Mouse (Mus musculus) ES-E14 (cell line): Measurements from ENCODE around the gene 4930535I16Rik. TPM values are rescaled to one million over a fixed set of nuclear protein-coding genes. Genes with fewer than 3 reads are reported as not detected.

ENCODE experiments used
- DNase-seq: peaks from one replicate; pipeline ENCODE4 v3.0.0-alpha.2; 2013; ENCODE audit warnings: low read depth, low spot score
- H3K27ac ChIP-seq: 2 replicates; pipeline ENCODE4 v1.5.1; 2012; ENCODE audit warnings: low read depth, mild to moderate bottlenecking, low read length, moderate library complexity, mixed read lengths; ENCODE audit not compliant: poor library complexity, insufficient read depth, severe bottlenecking
- H3K36me3 ChIP-seq: 2 replicates; pipeline ENCODE4 v1.6.1; 2012; ENCODE audit warnings: mild to moderate bottlenecking, low read length, moderate library complexity, mixed read lengths; ENCODE audit not compliant: control insufficient read depth, poor library complexity, insufficient read depth, severe bottlenecking
- H3K4me1 ChIP-seq, 2 experiments: fragments of 150-350 bp in 1 of 2; sonication (generic) in 1 of 2; 2 replicates each; pipeline ENCODE4 v1.6.1; 2012; ENCODE audit warnings: low read length in 2 of 2, mild to moderate bottlenecking in 1 of 2, mixed read lengths in 1 of 2; ENCODE audit not compliant: control insufficient read depth in 2 of 2, insufficient read depth in 2 of 2, poor library complexity in 1 of 2
- H3K4me3 ChIP-seq, 2 experiments: fragments of 150-350 bp in 1 of 2; sonication (generic) in 1 of 2; 2 replicates each; pipeline ENCODE4 v1.5.1; 2012; ENCODE audit warnings: low read length in 2 of 2, low read depth in 1 of 2, mild to moderate bottlenecking in 1 of 2, mixed read lengths in 1 of 2; ENCODE audit not compliant: insufficient read depth in 1 of 2, poor library complexity in 1 of 2, severe bottlenecking in 1 of 2
- H3K9ac ChIP-seq: 2 replicates; pipeline ENCODE4 v1.6.1; 2012; ENCODE audit warnings: low read depth, mild to moderate bottlenecking, low read length, mixed read lengths; ENCODE audit not compliant: poor library complexity, insufficient read depth, severe bottlenecking
- H3K9me3 ChIP-seq: fragments of 150-350 bp; sonication (generic); 2 replicates; pipeline ENCODE4 v1.6.1; 2012; ENCODE audit warnings: low read depth, mild to moderate bottlenecking, low read length; ENCODE audit not compliant: control insufficient read depth, insufficient read depth
- CHD2 ChIP-seq: IDR thresholded peaks from 2 replicates; pipeline ENCODE4 v1.6.1; 2014; ENCODE audit warnings: mild to moderate bottlenecking, low read depth, low read length, inconsistent platforms
- HCFC1 ChIP-seq: IDR thresholded peaks from 2 replicates; pipeline ENCODE4 v1.6.1; 2012; ENCODE audit warnings: low read length, inconsistent platforms, borderline replicate concordance; ENCODE audit not compliant: insufficient read depth
- MAFK ChIP-seq: IDR thresholded peaks from 2 replicates; pipeline ENCODE4 v1.6.1; 2014; ENCODE audit warnings: mild to moderate bottlenecking, low read depth, low read length, inconsistent platforms; ENCODE audit not compliant: insufficient read depth
- ZC3H11A ChIP-seq: IDR thresholded peaks from 2 replicates; pipeline ENCODE4 v1.6.1; 2012; ENCODE audit warnings: low read depth, mild to moderate bottlenecking, inconsistent platforms, low read length, borderline replicate concordance
- ZNF384 ChIP-seq: IDR thresholded peaks from 2 replicates; pipeline ENCODE4 v1.6.1; 2012; ENCODE audit warnings: low read depth, low read length, inconsistent platforms
- in situ Hi-C, 2 experiments: fragments of 600-800 bp; cut with MboI; formaldehyde crosslinking; loops; one replicate each; pipeline ENCODE4 v1.15.1; 2025; ENCODE audit warnings: low sequenced_read_pairs in 2 of 2, inconsistent platforms in 1 of 2; ENCODE audit not compliant: unreplicated experiment in 2 of 2
- total RNA-seq: library from RNA; depleted of rRNA; stranded (reverse); fragments of 300-350 nt; gene quantifications from 2 replicates; pipeline ENCODE4 v1.2.3, GENCODE M21; 2012

Gene 4930535I16Rik
- total RNA-seq, 1 experiment, result 1.8 TPM

GRCm38 (mm10) chr4:123905126-123905668 is 12.6 kb downstream of the 4930535I16Rik start:
- Histone ChIP-seq H3K36me3 (no peaks in the 10 kb centered on the region; the same call in 1 of the 2 replicates), H3K27ac (peak overlapping the region; percentile 35; the same call in 1 of the 2 replicates), H3K9me3 (no peaks in the 10 kb centered on the region), H3K4me1 (peaks cover 3 to 6% of the 10 kb centered on the region in 2 experiments; a peak in 2 of 4 replicates), H3K4me3 (peak overlapping the region; percentile 61 to 81), H3K9ac (peak overlapping the region; percentile 75)
- no peak for DNase-seq
- TF ChIP-seq MAFK (no peak), HCFC1 (no peak), CHD2 (no peak), ZNF384 (no peak), ZC3H11A (no peak)
- in situ Hi-C loops, result no loop called here

GRCm38 (mm10) chr4:123904333-123905125 is 13.3 kb downstream of the 4930535I16Rik start, which contains the start of gene Mycbp:
Mycbp (plus strand) TSS chr4:123904832.
- in situ Hi-C loops, result no loop called here
- H3K9ac ChIP-seq, result peak within 1 kb of the TSS; percentile 75
- TF ChIP-seq ZC3H11A (no peak), MAFK (no peak), CHD2 (no peak), ZNF384 (no peak), HCFC1 (peak; percentile 72; the same call in 1 of the 2 replicates)
- H3K9me3 ChIP-seq, result no peaks in the 10 kb centered on the region
- DNase-seq, result peak; percentile 96
- H3K27ac ChIP-seq, result peak within 1 kb of the TSS; percentile 35; the same call in 1 of the 2 replicates
- no peaks in the 10 kb centered on the region for H3K36me3 ChIP-seq
- H3K4me1 ChIP-seq, result peaks cover 3 to 6% of the 10 kb centered on the region in 2 experiments; a peak in 2 of 4 replicates
- peak within 1 kb of the TSS; percentile 65 to 81 for H3K4me3 ChIP-seq

GRCm38 (mm10) chr4:123903432-123903831 is 14.4 kb downstream of the 4930535I16Rik start:
- no peak for TF ChIP-seq ZNF384
- TF ChIP-seq MAFK, result no peak
- no peak for TF ChIP-seq CHD2
- no peak for TF ChIP-seq HCFC1
- TF ChIP-seq ZC3H11A, result no peak
- no peak for DNase-seq
- H3K27ac ChIP-seq, result no peak overlapping the region
- H3K4me3 ChIP-seq, result no peak overlapping the region
- no peaks in the 10 kb centered on the region for H3K9me3 ChIP-seq
- H3K36me3 ChIP-seq, result no peaks in the 10 kb centered on the region
- H3K4me1 ChIP-seq, result peaks cover 3 to 6% of the 10 kb centered on the region in 2 experiments; a peak in 2 of 4 replicates
- in situ Hi-C loops, result no loop called here
- no peak overlapping the region for H3K9ac ChIP-seq

- H3K27ac ChIP-seq, result no peak overlapping the region
- H3K36me3 ChIP-seq, result no peaks in the 10 kb centered on the region
- H3K9me3 ChIP-seq, result no peaks in the 10 kb centered on the region
- no peak overlapping the region for H3K9ac ChIP-seq
- peaks cover 0 to 5% of the 10 kb centered on the region in 2 experiments; a peak in 1 of 4 replicates for H3K4me1 ChIP-seq
- in situ Hi-C loops, result no loop called here
- H3K4me3 ChIP-seq, result no peak overlapping the region
- DNase-seq, result no peak
- TF ChIP-seq MAFK (no peak), ZC3H11A (0 out of 2 replicates have a peak, but pooled peaks have one; percentile 16)
Observed at GRCm38 (mm10) chr4:123898696-123899095, 19.1 kb downstream of the 4930535I16Rik start.
